Mouse (Mus musculus): ENCODE measurements at regions not wholly inside any gene's neighbourhood (a gene's known extent, or its start where the extent isn't known, plus 50 kb on each side); places are given as distances from the start of the nearest gene placed in this dataset.

GRCm38 (mm10) chr8:49845575-49845974 lies 1001.8 kb upstream of the Tenm3 start:
- DNase-seq = no peak

GRCm38 (mm10) chr8:49831970-49832369 lies 988.2 kb upstream of the Tenm3 start:
- DNase-seq = no peak

DNA sequence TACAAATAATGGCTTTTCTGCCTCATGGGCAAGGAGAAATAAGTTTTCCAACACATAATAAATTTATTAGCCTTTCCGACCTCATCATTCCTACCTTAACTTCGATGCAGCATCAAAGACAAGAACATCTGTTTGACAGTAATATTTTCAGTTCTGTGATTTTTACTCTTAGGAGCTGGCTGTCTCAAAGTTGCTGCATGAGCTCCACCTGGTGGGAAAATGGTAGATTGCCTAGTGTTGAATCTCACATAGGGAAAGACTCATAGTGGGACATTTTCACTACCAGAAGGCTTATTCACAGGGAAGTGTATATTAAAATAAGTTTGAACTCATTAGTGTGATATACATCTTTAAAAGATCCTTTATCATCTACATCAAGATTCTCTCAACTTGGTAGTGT lies 985.6 kb upstream of the Tenm3 start:
- DNase-seq = peak; percentile 77

GRCm38 (mm10) chr8:49826231-49826630 lies 982.5 kb upstream of the Tenm3 start:
- DNase-seq = no peak

DNA sequence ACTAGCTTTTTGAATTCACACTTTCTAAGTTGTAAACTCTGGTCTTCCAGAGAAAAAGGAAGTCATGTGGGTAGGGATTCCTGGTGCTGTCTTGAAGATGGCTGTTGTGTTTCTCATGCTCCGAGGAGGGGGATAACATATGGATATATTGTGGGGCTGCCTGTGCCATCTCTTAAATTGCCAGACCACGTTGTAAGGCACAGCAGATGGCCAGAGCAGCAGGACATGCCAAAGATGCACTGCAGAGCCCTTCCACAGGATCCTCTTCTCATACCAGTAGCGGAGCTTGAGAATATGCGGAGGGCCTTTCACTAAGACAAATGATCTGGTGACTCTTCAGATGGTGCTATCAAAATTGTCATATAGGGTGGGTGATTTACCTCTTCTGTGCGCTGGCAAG lies 981.2 kb upstream of the Tenm3 start:
- DNase-seq = no peak

DNA sequence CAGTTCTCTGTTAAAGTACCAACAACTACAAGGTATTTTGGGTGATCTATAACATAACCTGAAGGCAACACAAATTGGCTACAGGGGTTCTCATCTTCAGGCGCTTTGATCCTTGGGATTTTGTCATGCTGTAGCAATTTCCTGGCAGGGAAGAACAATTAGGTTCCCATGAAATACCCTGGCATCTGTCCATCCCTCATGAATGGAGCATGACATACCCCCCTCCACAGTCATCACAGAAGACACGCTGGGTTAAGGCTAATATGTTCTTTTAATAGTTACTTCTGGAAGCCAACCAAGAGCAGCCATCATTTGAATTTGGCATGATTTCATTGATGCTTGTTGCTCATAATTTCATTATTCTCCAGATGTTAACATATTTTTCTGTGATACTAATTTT lies 979.0 kb upstream of the Tenm3 start:
- DNase-seq = peak; percentile 15

DNA sequence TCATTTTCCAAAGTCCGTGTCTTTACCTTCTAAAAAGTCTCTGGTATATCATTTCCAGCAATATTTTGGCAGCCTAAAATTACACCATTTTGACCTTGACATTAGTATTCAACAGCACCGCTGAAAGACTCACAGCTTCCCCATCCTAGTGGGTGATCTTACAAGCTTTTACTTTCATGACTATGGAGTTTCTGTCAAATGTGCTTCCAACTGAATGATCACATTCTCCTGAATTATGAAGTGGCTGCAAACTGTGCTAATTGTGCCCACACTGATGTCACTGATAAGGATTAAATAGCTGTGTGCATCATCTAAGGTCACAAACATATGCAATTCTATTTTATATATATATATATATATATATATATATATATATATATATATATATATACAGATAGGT lies 955.5 kb upstream of the Tenm3 start:
- no peak for DNase-seq

DNA sequence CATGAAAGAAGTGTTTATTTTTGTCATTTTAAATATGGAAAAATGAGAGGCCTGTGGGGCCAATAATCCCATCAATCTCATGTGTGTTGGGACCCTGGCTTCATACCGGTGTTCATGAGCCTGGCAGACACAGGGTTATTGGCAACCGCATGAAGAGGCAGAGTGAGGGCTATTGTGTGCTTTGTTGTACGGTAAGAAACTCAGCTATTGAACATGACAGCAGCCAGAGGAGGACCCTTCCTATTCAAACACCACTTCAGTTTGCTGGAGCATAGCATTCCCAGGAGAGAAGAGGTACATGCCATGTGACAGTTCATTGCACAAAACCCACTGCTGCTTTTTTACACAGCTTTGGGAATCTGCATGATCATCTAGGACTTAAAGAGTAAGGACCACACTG lies 953.0 kb upstream of the Tenm3 start:
- DNase-seq = no peak

DNA sequence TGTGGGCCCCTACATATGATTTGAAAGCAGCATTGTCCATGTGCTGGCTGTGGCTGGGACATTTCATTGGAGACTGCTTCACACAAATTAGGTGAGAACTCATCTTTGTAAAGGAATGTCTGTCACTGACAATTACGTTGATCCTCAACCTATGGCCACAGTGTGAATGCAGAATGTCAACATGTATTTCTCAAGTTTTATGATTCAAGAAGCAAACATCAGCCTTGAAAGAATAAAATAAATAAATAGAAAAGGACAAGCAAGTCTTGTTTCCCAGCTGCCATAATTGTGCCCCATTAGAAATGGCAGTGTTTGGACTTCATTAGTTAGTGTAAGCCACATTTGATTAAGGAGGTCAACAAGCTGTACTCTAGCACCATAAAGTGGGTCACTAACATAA lies 950.7 kb upstream of the Tenm3 start:
- DNase-seq = no peak

GRCm38 (mm10) chr8:49769829-49770228 lies 926.1 kb upstream of the Tenm3 start:
- DNase-seq = no peak

DNA sequence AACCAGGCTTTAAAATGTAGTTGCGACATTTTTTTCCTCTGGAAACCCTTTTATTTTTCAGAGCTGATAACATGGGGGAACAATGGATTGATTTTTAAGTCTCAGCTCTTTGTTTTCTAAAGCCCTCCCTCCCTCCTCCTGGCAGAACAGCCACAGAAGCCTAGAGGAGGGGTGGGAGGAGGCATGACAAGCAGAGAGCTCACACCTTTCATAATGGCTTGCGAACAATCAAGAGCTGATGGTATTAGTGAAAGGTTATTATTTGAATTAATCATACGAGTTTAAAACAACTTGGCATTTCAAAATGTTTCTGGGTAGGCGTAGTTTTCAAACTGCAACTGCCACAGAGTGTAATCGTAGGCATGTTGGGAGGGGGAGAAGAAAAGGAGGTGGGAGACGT lies 894.3 kb upstream of the Tenm3 start:
- DNase-seq = no peak

DNA sequence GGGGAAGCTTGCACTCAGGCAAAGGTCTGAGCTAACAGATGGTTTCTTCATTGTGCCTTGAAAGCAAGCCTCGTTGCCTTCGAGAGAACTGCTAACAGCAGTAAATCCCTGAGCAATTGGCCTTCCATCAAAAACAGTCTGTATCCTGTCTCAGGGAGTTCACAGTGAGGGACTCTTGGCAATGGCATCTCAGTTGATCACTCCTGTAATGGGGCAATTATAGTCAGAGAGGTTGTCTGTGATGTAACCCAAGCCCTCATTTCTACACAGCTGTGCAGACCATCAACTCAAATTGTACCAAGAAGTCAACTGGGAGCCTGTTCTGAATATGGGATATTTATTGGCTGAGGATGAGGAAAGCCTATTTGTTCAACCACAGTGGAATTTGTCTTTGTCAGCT lies 885.4 kb upstream of the Tenm3 start:
- DNase-seq = no peak

DNA sequence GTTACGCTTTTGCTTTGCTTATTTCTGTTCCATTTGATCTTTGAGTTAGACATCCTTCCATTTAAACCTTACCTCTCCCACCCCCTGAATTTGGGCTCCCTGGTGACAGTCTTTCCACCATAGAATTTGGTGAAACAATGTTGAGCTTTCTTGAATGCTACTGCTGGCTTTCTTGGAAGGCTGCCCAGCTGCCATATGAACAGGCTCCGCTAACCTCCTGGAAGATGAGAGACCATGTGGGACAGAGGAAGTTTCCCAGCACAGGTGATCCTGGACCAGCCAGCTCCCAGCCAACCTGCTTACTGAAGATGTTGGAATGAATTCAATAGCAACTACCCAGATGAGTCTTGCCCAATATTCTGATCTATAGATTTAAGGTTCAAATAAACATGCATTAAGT lies 868.6 kb upstream of the Tenm3 start:
- peak; percentile 4 for DNase-seq

- DNase-seq = peak; percentile 6
Observed at GRCm38 (mm10) chr8:49708701-49709100, 865.0 kb upstream of the Tenm3 start.

- no peak for DNase-seq
Observed at GRCm38 (mm10) chr8:49699058-49699457, 855.3 kb upstream of the Tenm3 start.

DNA sequence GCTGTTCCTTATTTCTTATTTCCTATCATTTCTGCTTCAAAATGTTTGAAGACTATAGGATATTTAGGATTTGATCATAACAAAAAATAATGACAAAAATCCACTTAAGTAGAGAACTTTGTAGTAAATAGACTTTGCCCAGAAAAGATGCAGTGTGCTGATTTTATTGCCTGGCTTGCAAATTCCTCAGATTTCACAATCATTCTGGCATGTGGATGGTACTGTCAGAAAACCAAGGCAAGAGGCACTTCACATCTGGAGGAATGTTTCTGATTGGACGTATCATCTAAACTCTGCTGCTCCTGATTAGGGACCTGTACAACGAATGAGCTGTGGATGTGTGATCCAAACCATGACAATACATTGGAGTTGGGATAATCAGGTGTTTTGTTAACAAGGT lies 853.0 kb upstream of the Tenm3 start:
- DNase-seq = no peak

Data from kidney, postnatal 10 days (tissue).